In genomic region chr5:22343536-22343842, GRCm38 (mm10) we compare ENCODE assay signal across 9 mouse cellular contexts. TPM values are rescaled to one million over a fixed set of nuclear protein-coding genes. Genes with fewer than 3 reads are reported as not detected.
DNase-seq lines count a peak whose midpoint lies in the region; ATAC-seq and TF ChIP-seq lines count a peak whose summit lies in the region.
"Had no signal": no experiment of that assay in that cellular context is flagged by ENCODE, and none has a peak within 500 bp of the region (broad histone marks: within the 10 kb centered on the region; RNA-seq: fewer than 3 reads in every experiment).

No protein-coding gene starts in this region.

- WGBS in embryonic facial prominence, embryonic 14.5 days = 1% methylated on average over 10 of the region's 10 CpGs
- WGBS in intestine, embryonic 14.5 days = under 1% methylated on average over 10 of the region's 10 CpGs
- 2% methylated on average over 10 of the region's 10 CpGs for WGBS in midbrain, embryonic 16.5 days

- peak overlapping the region; percentile 51 for H3K4me3 ChIP-seq in layer of hippocampus, adult 2 months
- peak overlapping the region; percentile 54 for H3K4me3 ChIP-seq in embryonic facial prominence, embryonic 14.5 days (ENCODE audit: low read depth, low read length)
- H3K4me3 ChIP-seq in intestine, embryonic 14.5 days (ENCODE audit: low read depth, low read length) = peak overlapping the region; percentile 47; the same call in 1 of the 2 replicates
- peak overlapping the region; percentile 75 for H3K4me3 ChIP-seq in midbrain, embryonic 16.5 days (ENCODE audit: low read depth, low read length)

- no peak for ATAC-seq in embryonic facial prominence, embryonic 14.5 days (ENCODE audit: low read depth)
- ATAC-seq in intestine, embryonic 14.5 days (replicated peaks; ENCODE audit: low FRiP score, low TSS enrichment, low read depth) = no peak
- no peak for ATAC-seq in midbrain, embryonic 16.5 days

- H3K4me2 ChIP-seq in embryonic facial prominence, embryonic 14.5 days (ENCODE audit: low read depth, low read length) = peak overlapping the region; percentile 96
- H3K4me2 ChIP-seq in intestine, embryonic 14.5 days (ENCODE audit: low read length) = peak overlapping the region; percentile 92
- H3K4me2 ChIP-seq in midbrain, embryonic 16.5 days (ENCODE audit: low read length) = peak overlapping the region; percentile 90

- no peak for TF ChIP-seq CTCF in layer of hippocampus, adult 2 months (conservative IDR thresholded peaks at IDR 0.05)

- H3K36me3 ChIP-seq in embryonic facial prominence, embryonic 14.5 days (ENCODE audit: control insufficient read depth, insufficient read depth, low read length) = no peaks in the 10 kb centered on the region
- H3K36me3 ChIP-seq in intestine, embryonic 14.5 days (ENCODE audit: control insufficient read depth, insufficient read depth, low read length) = no peaks in the 10 kb centered on the region
- no peaks in the 10 kb centered on the region for H3K36me3 ChIP-seq in midbrain, embryonic 16.5 days (ENCODE audit: control insufficient read depth, insufficient read depth, low read length)

- peaks cover 83% of the 10 kb centered on the region for H3K27me3 ChIP-seq in embryonic facial prominence, embryonic 14.5 days (replicated peaks; ENCODE audit: control insufficient read depth, insufficient read depth, low read length)
- H3K27me3 ChIP-seq in intestine, embryonic 14.5 days (replicated peaks; ENCODE audit: control insufficient read depth, insufficient read depth, low read length) = peaks cover 87% of the 10 kb centered on the region
- peaks cover 3% of the 10 kb centered on the region; the same call in 1 of the 2 replicates for H3K27me3 ChIP-seq in midbrain, embryonic 16.5 days (ENCODE audit: control insufficient read depth, insufficient read depth, low read depth, low read length)

- H3K27ac ChIP-seq in layer of hippocampus, adult 2 months = no peak overlapping the region
- H3K27ac ChIP-seq in embryonic facial prominence, embryonic 14.5 days (replicated peaks; ENCODE audit: low read depth, low read length) = no peak overlapping the region
- no peak overlapping the region for H3K27ac ChIP-seq in intestine, embryonic 14.5 days (ENCODE audit: low read depth)
- H3K27ac ChIP-seq in midbrain, embryonic 16.5 days (ENCODE audit: low read length) = 0 out of 2 replicates have a peak overlapping the region, but pooled peaks have one; percentile 34

- no peak for DNase-seq in layer of hippocampus, adult 2 months (ENCODE audit: low spot score in 2 of 2)
- no peak for DNase-seq in layer of hippocampus, postnatal 25 days (ENCODE audit: extremely low spot score in 1 of 2, low spot score in 1 of 2)
- no peak for DNase-seq in embryonic facial prominence, embryonic 14.5 days (ENCODE audit: low spot score)
- DNase-seq in intestine, embryonic 14.5 days (ENCODE audit: low spot score) = no peak
- DNase-seq in ovary, postnatal 10 days (ENCODE audit: low spot score) = no peak
- DNase-seq in B cell, adult 2 months = no peak
- no peak for DNase-seq in right cerebral cortex, adult 2 months (ENCODE audit: low spot score in 2 of 2)
- DNase-seq: adrenal gland, postnatal 14 days had no signal

- H3K4me1 ChIP-seq in embryonic facial prominence, embryonic 14.5 days (ENCODE audit: control insufficient read depth, insufficient read depth, low read length) = 0 out of 2 replicates have a peak, but pooled peaks cover 8% of the 10 kb centered on the region
- 0 out of 2 replicates have a peak, but pooled peaks cover 3% of the 10 kb centered on the region for H3K4me1 ChIP-seq in intestine, embryonic 14.5 days (replicated peaks; ENCODE audit: control insufficient read depth, insufficient read depth, low read length)
- H3K4me1 ChIP-seq in midbrain, embryonic 16.5 days (ENCODE audit: control insufficient read depth, insufficient read depth, low read length) = peaks cover 20% of the 10 kb centered on the region

- H3K9ac ChIP-seq in embryonic facial prominence, embryonic 14.5 days (ENCODE audit: low read depth, low read length) = no peak overlapping the region
- no peak overlapping the region for H3K9ac ChIP-seq in intestine, embryonic 14.5 days (ENCODE audit: low read length)
- peak overlapping the region; percentile 85 for H3K9ac ChIP-seq in midbrain, embryonic 16.5 days (ENCODE audit: low read depth, low read length)

- H3K9me3 ChIP-seq in embryonic facial prominence, embryonic 14.5 days (ENCODE audit: control insufficient read depth, low read length) = no peaks in the 10 kb centered on the region
- H3K9me3 ChIP-seq in intestine, embryonic 14.5 days (ENCODE audit: control insufficient read depth, low read length) = no peaks in the 10 kb centered on the region
- no peaks in the 10 kb centered on the region for H3K9me3 ChIP-seq in midbrain, embryonic 16.5 days (replicated peaks; ENCODE audit: control insufficient read depth, low read length, poor library complexity, severe bottlenecking)

RNA-seq across cellular contexts. Expression of gene Reln, which starts 1.0 kb away (rescaled TPM):
- total RNA-seq in layer of hippocampus, adult 2 months (2021) = 10 to 100 TPM; 47.1 to 48.7 TPM
- total RNA-seq in layer of hippocampus, postnatal 25 days (2021) = 10 to 100 TPM; 46.9 to 52.6 TPM
- 6.3 and 7.6 TPM in 2 replicates for polyA plus RNA-seq in embryonic facial prominence, embryonic 14.5 days (2014; fragmentation: Nextera tagmentation; extraction: Ambion mirVana)
- 2.4 and 3.7 TPM in 2 replicates for polyA plus RNA-seq in intestine, embryonic 14.5 days (2014; fragmentation: Nextera tagmentation; extraction: Ambion mirVana)
- 37.8 and 39.5 TPM in 2 replicates for polyA plus RNA-seq in midbrain, embryonic 16.5 days (2015; fragmentation: Nextera tagmentation; extraction: Ambion mirVana)
